Mouse (Mus musculus): Measurements from ENCODE around the gene Olfr805. TPM values are rescaled to one million over a fixed set of nuclear protein-coding genes. Genes with fewer than 3 reads are reported as not detected.

Gene Olfr805
- not detected in 2 replicates for polyA plus RNA-seq (2016; fragmentation: Nextera tagmentation; extraction: Ambion mirVana)

- no peak for ATAC-seq (ENCODE audit: low FRiP score, low read depth)
- Histone ChIP-seq H3K27ac (replicated peaks) (no peak within 1 kb of the TSS), H3K4me2 (replicated peaks) (no peak within 1 kb of the TSS), H3K36me3 (no peaks in the 10 kb centered on the region), H3K4me1 (no peaks in the 10 kb centered on the region), H3K9ac (replicated peaks) (no peak within 1 kb of the TSS), H3K4me3 (no peak within 1 kb of the TSS), H3K9me3 (no peaks in the 10 kb centered on the region), H3K27me3 (no peaks in the 10 kb centered on the region)
- WGBS, result 100% methylated on average over 2 of the region's 2 CpGs
Observed at GRCm38 (mm10) chr10:129729275-129729674, at the start of gene Olfr805. Gene Olfr805 (minus strand): TSS chr10:129729375.

- Histone ChIP-seq H3K4me1 (no peaks in the 10 kb centered on the region), H3K4me2 (replicated peaks) (no peak overlapping the region), H3K4me3 (no peak overlapping the region), H3K27me3 (no peaks in the 10 kb centered on the region), H3K36me3 (no peaks in the 10 kb centered on the region), H3K9ac (replicated peaks) (no peak overlapping the region), H3K27ac (replicated peaks) (no peak overlapping the region), H3K9me3 (no peaks in the 10 kb centered on the region)
- no peak for ATAC-seq (ENCODE audit: low FRiP score, low read depth)
Observed at GRCm38 (mm10) chr10:129778123-129778522, 48.9 kb upstream of the Olfr805 start.

- Histone ChIP-seq H3K4me2 (replicated peaks) (no peak within 1 kb of the TSS), H3K9ac (replicated peaks) (no peak within 1 kb of the TSS), H3K36me3 (no peaks in the 10 kb centered on the region), H3K27me3 (no peaks in the 10 kb centered on the region), H3K27ac (replicated peaks) (no peak within 1 kb of the TSS), H3K9me3 (no peaks in the 10 kb centered on the region), H3K4me1 (no peaks in the 10 kb centered on the region), H3K4me3 (no peak within 1 kb of the TSS)
- no peak for ATAC-seq (ENCODE audit: low FRiP score, low read depth)
Observed at GRCm38 (mm10) chr10:129774338-129774737, 45.2 kb upstream of the Olfr805 start, which contains the start of gene Olfr809. Gene Olfr809 (plus strand): TSS chr10:129774638.

- no peaks in the 10 kb centered on the region for H3K36me3 ChIP-seq
- WGBS, result 84% methylated on average over 1 of the region's 1 CpGs
Observed at GRCm38 (mm10) chr10:129765182-129765581, 36.0 kb upstream of the Olfr805 start, which contains the start of gene Olfr808. Gene Olfr808 (plus strand): TSS chr10:129765482.

GRCm38 (mm10) chr10:129757693-129758092 lies 28.5 kb upstream of the Olfr805 start, which contains the start of gene Olfr807:
Gene Olfr807 (minus strand): TSS chr10:129757793.
- WGBS, result 89% methylated on average over 1 of the region's 1 CpGs
- H3K4me3 ChIP-seq, result no peak within 1 kb of the TSS
- ATAC-seq (ENCODE audit: low FRiP score, low read depth), result no peak

More at GRCm38 (mm10) chr10:129765182-129765581, 36.0 kb upstream of the Olfr805 start, which contains the start of gene Olfr808:
- H3K27me3 ChIP-seq, result no peaks in the 10 kb centered on the region
- no peaks in the 10 kb centered on the region for H3K9me3 ChIP-seq
- no peak for ATAC-seq (ENCODE audit: low FRiP score, low read depth)
- H3K4me1 ChIP-seq, result no peaks in the 10 kb centered on the region
- H3K4me2 ChIP-seq (replicated peaks), result no peak within 1 kb of the TSS
- H3K9ac ChIP-seq (replicated peaks), result no peak within 1 kb of the TSS
- no peak within 1 kb of the TSS for H3K4me3 ChIP-seq
- H3K27ac ChIP-seq (replicated peaks), result no peak within 1 kb of the TSS

GRCm38 (mm10) chr10:129741821-129742220 lies 12.6 kb upstream of the Olfr805 start, which contains the start of gene Olfr806:
Gene Olfr806 (minus strand): TSS chr10:129741921.
- Histone ChIP-seq H3K27me3 (no peaks in the 10 kb centered on the region), H3K4me2 (replicated peaks) (no peak within 1 kb of the TSS), H3K9me3 (no peaks in the 10 kb centered on the region), H3K36me3 (no peaks in the 10 kb centered on the region), H3K4me3 (no peak within 1 kb of the TSS), H3K9ac (replicated peaks) (no peak within 1 kb of the TSS), H3K4me1 (no peaks in the 10 kb centered on the region), H3K27ac (replicated peaks) (no peak within 1 kb of the TSS)
- ATAC-seq (ENCODE audit: low FRiP score, low read depth), result no peak

More at GRCm38 (mm10) chr10:129757693-129758092, 28.5 kb upstream of the Olfr805 start, which contains the start of gene Olfr807:
- Histone ChIP-seq H3K36me3 (no peaks in the 10 kb centered on the region), H3K27ac (replicated peaks) (no peak within 1 kb of the TSS), H3K4me1 (no peaks in the 10 kb centered on the region), H3K9ac (replicated peaks) (no peak within 1 kb of the TSS), H3K27me3 (no peaks in the 10 kb centered on the region), H3K9me3 (no peaks in the 10 kb centered on the region), H3K4me2 (replicated peaks) (no peak within 1 kb of the TSS)

GRCm38 (mm10) chr10:129702910-129703309 lies 26.3 kb downstream of the Olfr805 start, which contains the start of gene Olfr804:
Gene Olfr804 (plus strand): TSS chr10:129703210.
- Histone ChIP-seq H3K36me3 (no peaks in the 10 kb centered on the region), H3K4me3 (no peak within 1 kb of the TSS), H3K9me3 (no peaks in the 10 kb centered on the region), H3K4me2 (replicated peaks) (no peak within 1 kb of the TSS), H3K27me3 (no peaks in the 10 kb centered on the region), H3K9ac (replicated peaks) (no peak within 1 kb of the TSS), H3K4me1 (no peaks in the 10 kb centered on the region), H3K27ac (replicated peaks) (no peak within 1 kb of the TSS)
- ATAC-seq (ENCODE audit: low FRiP score, low read depth), result no peak

- H3K4me3 ChIP-seq, result no peak within 1 kb of the TSS
- ATAC-seq (ENCODE audit: low FRiP score, low read depth), result no peak
- no peaks in the 10 kb centered on the region for H3K36me3 ChIP-seq
- H3K9ac ChIP-seq (replicated peaks), result no peak within 1 kb of the TSS
- no peaks in the 10 kb centered on the region for H3K9me3 ChIP-seq
- H3K4me1 ChIP-seq, result no peaks in the 10 kb centered on the region
- no peak within 1 kb of the TSS for H3K27ac ChIP-seq (replicated peaks)
- H3K4me2 ChIP-seq (replicated peaks), result no peak within 1 kb of the TSS
- WGBS, result 80% methylated on average over 2 of the region's 2 CpGs
- no peaks in the 10 kb centered on the region for H3K27me3 ChIP-seq
Observed at GRCm38 (mm10) chr10:129694186-129694585, 35.0 kb downstream of the Olfr805 start, which contains the start of gene Olfr803. Gene Olfr803 (minus strand): TSS chr10:129694286.

- no peak within 1 kb of the TSS for H3K9ac ChIP-seq (replicated peaks)
- H3K9me3 ChIP-seq, result no peaks in the 10 kb centered on the region
- H3K36me3 ChIP-seq, result no peaks in the 10 kb centered on the region
- H3K4me2 ChIP-seq (replicated peaks), result no peak within 1 kb of the TSS
- H3K4me3 ChIP-seq, result no peak within 1 kb of the TSS
- ATAC-seq (ENCODE audit: low FRiP score, low read depth), result no peak
- H3K4me1 ChIP-seq, result no peaks in the 10 kb centered on the region
- H3K27me3 ChIP-seq, result no peaks in the 10 kb centered on the region
- WGBS, result 53% methylated on average over 1 of the region's 1 CpGs
- H3K27ac ChIP-seq (replicated peaks), result no peak within 1 kb of the TSS
Observed at GRCm38 (mm10) chr10:129688069-129688468, 41.1 kb downstream of the Olfr805 start, which contains the start of gene Olfr802. Gene Olfr802 (minus strand): TSS chr10:129688169.

GRCm38 (mm10) chr10:129673765-129674164 lies 55.4 kb downstream of the Olfr805 start, which contains the start of gene Olfr801:
Gene Olfr801 (minus strand): TSS chr10:129673865.
- Histone ChIP-seq H3K9ac (replicated peaks) (no peak within 1 kb of the TSS), H3K27me3 (no peaks in the 10 kb centered on the region), H3K27ac (replicated peaks) (no peak within 1 kb of the TSS), H3K4me2 (replicated peaks) (no peak within 1 kb of the TSS), H3K9me3 (no peaks in the 10 kb centered on the region), H3K36me3 (no peaks in the 10 kb centered on the region), H3K4me1 (no peaks in the 10 kb centered on the region), H3K4me3 (no peak within 1 kb of the TSS)
- WGBS, result 81% methylated on average over 1 of the region's 1 CpGs
- no peak for ATAC-seq (ENCODE audit: low FRiP score, low read depth)

All from midbrain, embryonic 12.5 days (tissue).